Mouse (Mus musculus): Measurements from ENCODE around the gene Nfix.

GRCm38 (mm10) chr8:84834866-84835855, 35.0 kb upstream of the Nfix start:
- TF ChIP-seq CTCF (IDR thresholded peaks at IDR 0.05; ENCODE audit: extremely low read depth, insufficient read depth, low read length) (no peak), POLR2A (IDR thresholded peaks at IDR 0.05; ENCODE audit: extremely low read depth, insufficient read depth, low read length) (no peak)

Data from cortical plate, adult 2 months (tissue).